Mouse (Mus musculus) thymus, postnatal 0 days (tissue): ENCODE results near the gene 9430007A20Rik. TPM values are rescaled to one million over a fixed set of nuclear protein-coding genes. Genes with fewer than 3 reads are reported as not detected.
"Not testable (repeated sequence)": the region's sequence is repeated elsewhere in the genome, so short reads cannot be mapped to it uniquely, and the experiment has no call there.

Experiments
- DNase-seq: peaks from one replicate; pipeline ENCODE4 v3.0.0-alpha.2; 2015; ENCODE audit warnings: low spot score
- polyA plus RNA-seq: library from polyadenylated mRNA; unstranded; fragments of >200 nt; fragmentation: Nextera tagmentation; extraction: Ambion mirVana; gene quantifications from 2 replicates; pipeline ENCODE4 v1.2.1, GENCODE M21; 2015

9430007A20Rik gene
- polyA plus RNA-seq, result not detected in 2 replicates

DNA sequence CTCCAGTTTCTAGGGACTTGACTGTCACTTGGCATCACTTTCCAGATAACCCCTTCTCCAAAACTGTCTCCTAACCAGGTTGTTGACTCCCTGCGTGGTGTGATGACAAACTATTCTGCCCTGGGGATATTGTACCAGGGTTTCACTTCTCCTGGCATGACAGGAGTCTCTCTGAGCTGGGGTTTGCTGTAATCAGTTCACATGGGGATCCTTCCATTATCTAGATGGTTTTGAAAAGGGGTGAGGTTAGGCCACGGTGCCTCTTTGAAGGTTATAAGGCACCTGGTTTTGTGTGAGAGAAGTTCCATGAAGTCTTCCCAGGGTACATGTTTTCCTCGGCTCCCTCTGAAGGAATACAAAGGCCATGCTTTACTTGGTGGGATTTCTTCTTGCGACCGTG, at the start of gene 9430007A20Rik:
Gene 9430007A20Rik, plus strand, starts transcription at position 301 of the 400 bp plus-strand sequence.
- no peak for DNase-seq

DNA sequence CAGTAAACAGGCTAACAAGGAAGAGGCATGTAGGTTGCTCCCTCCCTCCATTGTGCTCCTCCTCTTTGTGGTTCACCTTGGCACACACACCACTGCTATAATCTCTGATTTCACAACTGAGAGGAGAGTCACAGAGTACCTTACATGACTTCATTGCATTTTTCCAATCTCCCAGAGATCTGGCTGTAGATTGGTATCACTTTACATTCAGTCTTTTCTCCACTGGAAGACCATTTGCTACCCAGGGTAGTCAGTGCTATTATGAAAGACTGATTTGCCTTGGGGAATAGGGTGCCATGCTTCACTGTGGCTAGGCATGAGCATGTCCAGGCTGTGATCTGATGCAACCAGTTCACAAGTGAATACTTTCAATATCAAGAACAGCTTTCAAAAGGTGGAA, 26.3 kb upstream of the 9430007A20Rik start:
- DNase-seq, result no peak

DNA sequence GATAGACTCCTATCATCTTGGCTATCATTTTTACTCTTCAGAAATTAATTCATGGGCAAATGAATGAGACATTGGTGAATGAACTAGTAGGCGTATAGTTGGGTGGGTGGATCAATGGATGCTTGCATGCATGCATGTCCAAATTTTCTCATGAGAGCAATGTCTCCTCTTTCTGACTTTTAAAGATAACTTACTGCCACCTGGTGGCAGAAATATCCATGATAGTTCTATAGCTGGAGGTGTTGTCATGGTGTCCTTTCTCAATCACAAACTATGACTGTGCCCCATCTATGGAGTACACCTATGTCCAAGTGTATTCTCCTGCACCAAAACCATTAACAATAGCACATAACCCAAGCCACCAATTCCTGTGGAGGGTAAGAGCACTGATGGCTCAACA, 13.1 kb upstream of the 9430007A20Rik start:
- peak; percentile 5 for DNase-seq

DNA sequence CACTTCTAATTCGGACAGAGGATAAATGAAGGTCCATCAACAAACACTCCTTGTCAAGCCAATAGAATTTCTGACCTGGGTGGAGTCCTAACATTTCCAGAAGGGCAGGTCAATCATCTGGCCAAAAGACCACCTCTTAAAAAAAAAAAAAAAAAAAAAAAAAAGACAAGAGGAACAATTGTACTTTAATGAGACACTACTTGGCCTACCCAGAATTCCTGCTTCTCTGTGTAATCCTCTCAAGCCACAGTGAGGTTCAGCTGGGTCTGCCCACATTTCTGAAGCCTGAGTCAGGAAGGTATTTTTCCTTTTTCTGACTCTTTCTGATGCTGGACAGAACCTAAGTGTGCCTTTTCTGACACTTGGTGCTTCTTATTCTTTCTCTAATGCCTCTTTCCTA, 25.1 kb downstream of the 9430007A20Rik start:
- DNase-seq, result no peak

DNA sequence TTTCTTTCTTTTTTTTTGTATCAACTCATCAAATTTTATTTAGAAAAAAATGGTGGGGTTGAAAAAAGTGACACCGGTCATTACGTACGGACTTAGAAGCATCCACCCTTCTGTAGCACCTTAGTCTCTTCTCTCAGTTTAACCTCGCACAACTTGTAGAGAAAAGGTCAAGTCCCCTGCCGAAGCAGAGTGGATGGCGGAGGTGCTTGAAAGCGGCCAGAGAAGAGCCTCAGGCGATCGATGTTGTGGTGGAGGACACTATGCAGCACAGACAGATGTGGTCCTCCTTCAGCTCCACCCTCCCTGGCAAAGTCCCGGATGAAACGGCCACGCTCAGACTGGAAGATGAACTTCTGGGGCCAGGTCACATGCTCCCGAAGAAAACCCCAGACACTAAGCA, 25.7 kb downstream of the 9430007A20Rik start:
- not testable (repeated sequence) for DNase-seq

DNA sequence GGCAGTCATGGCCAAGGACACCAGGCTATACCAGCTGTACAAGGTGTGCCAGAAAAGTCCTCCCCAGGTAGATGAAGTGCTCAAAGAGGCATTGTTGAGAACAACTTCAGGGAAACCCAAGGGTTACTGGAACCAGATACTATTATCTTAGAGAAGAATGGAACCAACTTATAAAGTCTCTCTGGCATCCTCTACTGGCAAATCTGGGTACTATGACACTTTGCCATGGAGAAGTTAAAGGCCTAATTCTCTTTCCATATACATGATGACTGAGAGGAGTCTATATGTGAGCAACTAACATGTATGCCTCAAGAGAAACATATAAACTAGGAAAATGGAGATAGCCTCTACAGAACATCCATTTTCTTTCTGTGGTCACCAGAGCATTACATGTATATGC, 31.5 kb downstream of the 9430007A20Rik start:
- no peak for DNase-seq

DNA sequence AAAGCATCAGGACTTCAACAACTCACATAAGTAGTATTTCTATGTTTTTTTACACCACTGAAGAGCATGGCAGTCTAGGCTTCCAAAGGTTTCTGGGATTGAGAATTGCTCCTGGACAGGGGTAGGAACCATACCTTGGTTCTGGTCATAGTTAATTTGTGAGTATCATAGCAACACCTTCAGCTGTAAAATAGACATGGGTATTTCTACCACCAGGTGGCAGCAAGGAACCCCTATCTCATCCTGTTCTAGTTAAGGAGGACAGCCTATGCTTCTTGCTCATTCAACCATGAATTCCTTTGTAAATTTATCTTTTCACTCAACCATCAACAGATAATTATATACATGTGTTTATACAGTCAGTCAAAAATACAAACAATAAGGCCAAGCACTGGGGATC, 40.2 kb downstream of the 9430007A20Rik start:
- DNase-seq, result no peak

DNA sequence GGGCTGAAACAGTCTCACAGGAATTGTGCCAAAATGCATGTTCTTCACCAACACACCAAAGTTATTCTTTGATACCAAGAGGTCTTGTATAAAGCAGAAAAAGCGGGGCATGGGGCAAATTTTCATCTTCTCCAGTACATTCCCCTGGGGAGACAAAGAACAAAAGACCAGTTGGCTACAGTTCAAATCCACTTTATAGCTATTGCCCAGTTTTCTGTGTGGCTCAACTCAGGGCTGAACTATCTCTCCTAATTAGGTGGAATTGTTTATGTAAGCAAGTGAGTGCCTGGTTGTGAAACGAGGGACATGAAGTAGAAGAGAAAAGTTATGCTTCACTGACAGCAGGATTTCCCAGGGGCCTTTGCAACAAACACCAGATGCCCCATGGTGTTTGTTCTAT, 41.6 kb downstream of the 9430007A20Rik start:
- DNase-seq, result no peak

DNA sequence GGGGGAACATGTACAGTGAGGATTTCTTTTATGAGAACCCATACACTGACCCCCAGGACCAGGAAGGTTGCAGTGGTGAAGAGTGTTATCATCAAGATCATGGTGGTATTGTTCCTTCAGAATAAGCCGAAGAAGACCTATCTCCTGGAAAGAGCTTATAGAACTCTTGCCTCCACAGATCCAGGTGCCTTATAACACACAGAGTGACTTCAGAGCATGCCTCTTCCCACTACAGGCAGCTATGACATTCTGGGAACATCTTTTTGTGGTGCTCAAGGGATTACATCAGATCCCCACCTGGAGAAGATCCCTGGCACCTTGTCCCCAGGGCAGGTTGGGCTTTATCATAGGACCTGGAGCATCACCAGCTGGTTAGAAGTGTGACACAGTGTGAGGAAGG, 45.4 kb downstream of the 9430007A20Rik start, which contains the start of gene Gm13124:
Gene Gm13124, minus strand, starts transcription at position 101 of the 400 bp plus-strand sequence.
- no peak for DNase-seq

DNA sequence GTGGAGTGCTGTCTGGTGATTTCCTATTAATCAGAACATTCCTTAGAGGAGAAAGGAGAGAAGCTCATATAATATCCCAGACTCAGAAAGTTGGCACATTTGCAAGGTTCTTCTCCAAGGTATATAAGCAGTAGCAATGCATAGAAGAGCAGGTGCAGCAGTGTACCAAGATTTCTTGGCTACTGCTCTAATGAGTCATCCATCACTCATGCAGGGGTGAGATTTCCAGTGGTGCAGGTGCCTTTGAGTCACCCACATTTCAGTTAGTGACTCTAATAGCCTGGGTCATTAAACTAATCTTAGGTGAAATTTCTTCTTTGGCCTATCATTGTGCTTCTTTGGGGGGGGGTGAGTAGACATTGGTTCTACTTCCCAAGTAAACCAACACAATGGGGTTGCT, 48.1 kb downstream of the 9430007A20Rik start:
- DNase-seq, result no peak

Other genes starting within 250 kb of the 9430007A20Rik start
- 0.06 TPM in 1 of 2 replicates, not detected in the other for gene Pramel5, start 239.3 kb upstream of the 9430007A20Rik start, polyA plus RNA-seq
- gene Gm13128, start 189.6 kb upstream of the 9430007A20Rik start, polyA plus RNA-seq, result 0.06 TPM in 1 of 2 replicates, not detected in the other
- gene Gm13119, start 161.9 kb upstream of the 9430007A20Rik start, polyA plus RNA-seq, result not detected in 2 replicates
- gene Pramef20, start 141.9 kb upstream of the 9430007A20Rik start, polyA plus RNA-seq, result not detected in 2 replicates
- 0.06 and 0.09 TPM in 2 replicates for gene Pramef12, start 111.4 kb upstream of the 9430007A20Rik start, polyA plus RNA-seq
- 0.13 TPM in 1 of 2 replicates, not detected in the other for gene 1700012P22Rik, start 81.0 kb upstream of the 9430007A20Rik start, polyA plus RNA-seq
- gene Gm9944, start 66.5 kb upstream of the 9430007A20Rik start, polyA plus RNA-seq, result not detected in 2 replicates
- not detected in 2 replicates for gene Aadacl3, start 56.1 kb upstream of the 9430007A20Rik start, polyA plus RNA-seq
- not detected in 2 replicates for gene Gm13124, start 45.3 kb downstream of the 9430007A20Rik start, polyA plus RNA-seq
- gene Aadacl4, start 93.9 kb downstream of the 9430007A20Rik start, polyA plus RNA-seq, result not detected in 2 replicates
- gene Gm436, start 166.5 kb downstream of the 9430007A20Rik start, polyA plus RNA-seq, result not detected in 2 replicates
- gene Gm13178, start 201.6 kb downstream of the 9430007A20Rik start, polyA plus RNA-seq, result not detected in 2 replicates